Mouse (Mus musculus): ENCODE data around the gene Lrif1. TPM values are rescaled to one million over a fixed set of nuclear protein-coding genes. Genes with fewer than 3 reads are reported as not detected.

Lrif1 gene
- polyA plus RNA-seq, 1 experiment from 2014 or later, result 16.0 TPM

Other genes with a start within 250 kb of the Lrif1 start
- 2.0 and 2.8 TPM in 2 replicates for gene Dennd2d, start 202.6 kb upstream of the Lrif1 start, polyA plus RNA-seq (2014; fragmentation: Nextera tagmentation; extraction: Ambion mirVana)
- 59.7 and 64.9 TPM in 2 replicates for gene Dram2, start 137.2 kb upstream of the Lrif1 start, polyA plus RNA-seq (2014; fragmentation: Nextera tagmentation; extraction: Ambion mirVana)
- gene Cept1, start 137.2 kb upstream of the Lrif1 start, polyA plus RNA-seq (2014; fragmentation: Nextera tagmentation; extraction: Ambion mirVana), result 34.8 and 35.5 TPM in 2 replicates
- gene Cd53, start 105.2 kb downstream of the Lrif1 start, polyA plus RNA-seq (2014; fragmentation: Nextera tagmentation; extraction: Ambion mirVana), result 2.9 and 3.1 TPM in 2 replicates
- gene Olfr266, start 141.3 kb downstream of the Lrif1 start, polyA plus RNA-seq (2014; fragmentation: Nextera tagmentation; extraction: Ambion mirVana), result not detected in 2 replicates

Measured in heart, embryonic 11.5 days (tissue).